Mouse (Mus musculus): ENCODE results near the gene Ccdc162. TPM values are rescaled to one million over a fixed set of nuclear protein-coding genes. Genes with fewer than 3 reads are reported as not detected.
A peak's percentile ranks its signal among the peaks of the same experiment; 100 is the strongest.

Gene Ccdc162
- polyA plus RNA-seq, 2 experiments = 1.6 to 2.1 TPM

- Histone ChIP-seq H3K36me3 (ENCODE audit: control insufficient read depth, insufficient read depth, low read length) (no peaks in the 10 kb centered on the region), H3K27ac (replicated peaks; ENCODE audit: low read depth, low read length) (peak overlapping the region; percentile 21; the same call in 1 of the 2 replicates), H3K4me3 (replicated peaks; ENCODE audit: low read length) (no peak overlapping the region), H3K9me3 (ENCODE audit: control insufficient read depth, low read length) (peaks cover 7% of the 10 kb centered on the region), H3K4me2 (replicated peaks; ENCODE audit: low read depth, low read length, severe bottlenecking) (no peak overlapping the region), H3K4me1 (ENCODE audit: control insufficient read depth, insufficient read depth, low read length) (peaks cover 26% of the 10 kb centered on the region), H3K9ac (ENCODE audit: low read depth, low read length, severe bottlenecking) (no peak overlapping the region), H3K27me3 (ENCODE audit: control insufficient read depth, insufficient read depth, low read length) (no peaks in the 10 kb centered on the region)
- TF ChIP-seq POLR2A (IDR thresholded peaks at IDR 0.05; ENCODE audit: borderline replicate concordance, extremely low read depth, insufficient read depth, insufficient read length) = no peak
- DNase-seq (ENCODE audit: low spot score) = no peak
- WGBS = 22% methylated on average over 3 of the region's 3 CpGs
- no peak for ATAC-seq (ENCODE audit: low FRiP score, low read depth)
Measured at GRCm38 (mm10) chr10:41552319-41552718, 164.1 kb downstream of the Ccdc162 start.

- Histone ChIP-seq H3K36me3 (ENCODE audit: control insufficient read depth, insufficient read depth, low read length) (no peaks in the 10 kb centered on the region), H3K4me3 (replicated peaks; ENCODE audit: low read length) (no peak overlapping the region), H3K9ac (ENCODE audit: low read depth, low read length, severe bottlenecking) (no peak overlapping the region), H3K27ac (replicated peaks; ENCODE audit: low read depth, low read length) (peak overlapping the region; percentile 20; the same call in 1 of the 2 replicates), H3K27me3 (ENCODE audit: control insufficient read depth, insufficient read depth, low read length) (no peaks in the 10 kb centered on the region), H3K4me1 (ENCODE audit: control insufficient read depth, insufficient read depth, low read length) (peaks cover 30% of the 10 kb centered on the region), H3K9me3 (ENCODE audit: control insufficient read depth, low read length) (peaks cover 7% of the 10 kb centered on the region), H3K4me2 (replicated peaks; ENCODE audit: low read depth, low read length, severe bottlenecking) (no peak overlapping the region)
- no peak for TF ChIP-seq POLR2A (IDR thresholded peaks at IDR 0.05; ENCODE audit: borderline replicate concordance, extremely low read depth, insufficient read depth, insufficient read length)
- ATAC-seq (ENCODE audit: low FRiP score, low read depth) = no peak
- DNase-seq (ENCODE audit: low spot score) = no peak
- 55% methylated on average over 7 of the region's 7 CpGs for WGBS
Measured at GRCm38 (mm10) chr10:41550711-41551110, 165.7 kb downstream of the Ccdc162 start.

- H3K4me3 ChIP-seq (replicated peaks; ENCODE audit: low read length) = no peak overlapping the region
- H3K9me3 ChIP-seq (ENCODE audit: control insufficient read depth, low read length) = peaks cover 7% of the 10 kb centered on the region
- H3K4me2 ChIP-seq (replicated peaks; ENCODE audit: low read depth, low read length, severe bottlenecking) = no peak overlapping the region
- DNase-seq (ENCODE audit: low spot score) (no peak), ATAC-seq (ENCODE audit: low FRiP score, low read depth) (no peak)
- H3K36me3 ChIP-seq (ENCODE audit: control insufficient read depth, insufficient read depth, low read length) = no peaks in the 10 kb centered on the region
- no peak for TF ChIP-seq POLR2A (IDR thresholded peaks at IDR 0.05; ENCODE audit: borderline replicate concordance, extremely low read depth, insufficient read depth, insufficient read length)
- WGBS = 48% methylated on average over 13 of the region's 13 CpGs
- H3K27me3 ChIP-seq (ENCODE audit: control insufficient read depth, insufficient read depth, low read length) = no peaks in the 10 kb centered on the region
- no peak overlapping the region for H3K27ac ChIP-seq (replicated peaks; ENCODE audit: low read depth, low read length)
- H3K4me1 ChIP-seq (ENCODE audit: control insufficient read depth, insufficient read depth, low read length) = peaks cover 11% of the 10 kb centered on the region
- no peak overlapping the region for H3K9ac ChIP-seq (ENCODE audit: low read depth, low read length, severe bottlenecking)
Measured at GRCm38 (mm10) chr10:41546396-41547165, 169.9 kb downstream of the Ccdc162 start.

- Histone ChIP-seq H3K27ac (replicated peaks; ENCODE audit: low read depth, low read length) (no peak overlapping the region), H3K36me3 (ENCODE audit: control insufficient read depth, insufficient read depth, low read length) (no peaks in the 10 kb centered on the region), H3K4me2 (replicated peaks; ENCODE audit: low read depth, low read length, severe bottlenecking) (no peak overlapping the region), H3K9me3 (ENCODE audit: control insufficient read depth, low read length) (peaks cover 7% of the 10 kb centered on the region), H3K4me3 (replicated peaks; ENCODE audit: low read length) (no peak overlapping the region), H3K9ac (ENCODE audit: low read depth, low read length, severe bottlenecking) (no peak overlapping the region), H3K27me3 (ENCODE audit: control insufficient read depth, insufficient read depth, low read length) (no peaks in the 10 kb centered on the region), H3K4me1 (ENCODE audit: control insufficient read depth, insufficient read depth, low read length) (0 out of 2 replicates have a peak, but pooled peaks cover 3% of the 10 kb centered on the region)
- 55% methylated on average over 7 of the region's 7 CpGs for WGBS
- no peak for ATAC-seq (ENCODE audit: low FRiP score, low read depth)
- no peak for DNase-seq (ENCODE audit: low spot score)
- no peak for TF ChIP-seq POLR2A (IDR thresholded peaks at IDR 0.05; ENCODE audit: borderline replicate concordance, extremely low read depth, insufficient read depth, insufficient read length)
Measured at GRCm38 (mm10) chr10:41545224-41545755, 171.1 kb downstream of the Ccdc162 start.

- Histone ChIP-seq H3K4me2 (replicated peaks; ENCODE audit: low read depth, low read length, severe bottlenecking) (no peak overlapping the region), H3K27ac (replicated peaks; ENCODE audit: low read depth, low read length) (no peak overlapping the region), H3K4me1 (ENCODE audit: control insufficient read depth, insufficient read depth, low read length) (0 out of 2 replicates have a peak, but pooled peaks cover 3% of the 10 kb centered on the region), H3K9me3 (ENCODE audit: control insufficient read depth, low read length) (peaks cover 7% of the 10 kb centered on the region), H3K4me3 (replicated peaks; ENCODE audit: low read length) (no peak overlapping the region), H3K27me3 (ENCODE audit: control insufficient read depth, insufficient read depth, low read length) (no peaks in the 10 kb centered on the region), H3K36me3 (ENCODE audit: control insufficient read depth, insufficient read depth, low read length) (no peaks in the 10 kb centered on the region), H3K9ac (ENCODE audit: low read depth, low read length, severe bottlenecking) (no peak overlapping the region)
- TF ChIP-seq POLR2A (IDR thresholded peaks at IDR 0.05; ENCODE audit: borderline replicate concordance, extremely low read depth, insufficient read depth, insufficient read length) = no peak
- DNase-seq (ENCODE audit: low spot score) (no peak), ATAC-seq (ENCODE audit: low FRiP score, low read depth) (no peak)
- WGBS = 8% methylated on average over 7 of the region's 7 CpGs
Measured at GRCm38 (mm10) chr10:41544481-41545190, 171.8 kb downstream of the Ccdc162 start.
